In genomic region chr10:99929191-99929590, GRCm38 (mm10) we compare ENCODE assay signal across 25 mouse cellular contexts.
A peak's percentile ranks its signal among the peaks of the same experiment; 100 is the strongest.
DNase-seq lines count a peak whose midpoint lies in the region; ATAC-seq and TF ChIP-seq lines count a peak whose summit lies in the region.
"Had no signal": no experiment of that assay in that cellular context is flagged by ENCODE, and none has a peak within 500 bp of the region (broad histone marks: within the 10 kb centered on the region; RNA-seq: fewer than 3 reads in every experiment).

No protein-coding gene starts in this region.

- H3K4me1 ChIP-seq in liver, adult 2 months (ENCODE audit: control insufficient read depth, insufficient read depth, low read length) = no peaks in the 10 kb centered on the region
- H3K4me1 ChIP-seq in bone marrow macrophage, adult 2 months (ENCODE audit: control insufficient read depth, insufficient read depth, low read length) = peaks cover 28% of the 10 kb centered on the region
- no peaks in the 10 kb centered on the region for H3K4me1 ChIP-seq in midbrain, embryonic 14.5 days (ENCODE audit: control insufficient read depth, insufficient read depth, low read length)
- H3K4me1 ChIP-seq: embryonic facial prominence, embryonic 12.5 days; hindbrain, embryonic 15.5 days had no signal

- intact Hi-C loops in heart, postnatal 14 days (cut with DNase I) = no loop called here

- WGBS in liver, adult 2 months = 89% methylated on average over 6 of the region's 6 CpGs
- WGBS in midbrain, embryonic 14.5 days = 92% methylated on average over 6 of the region's 6 CpGs

- H3K79me2 ChIP-seq in liver, adult 2 months (ENCODE audit: control insufficient read depth, insufficient read depth, low read length) = no peaks in the 10 kb centered on the region

- no peaks in the 10 kb centered on the region for H3K27me3 ChIP-seq in liver, adult 2 months (ENCODE audit: control insufficient read depth, insufficient read depth, low read length)
- H3K27me3 ChIP-seq in midbrain, embryonic 14.5 days (ENCODE audit: control insufficient read depth, insufficient read depth, low read length) = no peaks in the 10 kb centered on the region
- H3K27me3 ChIP-seq: embryonic facial prominence, embryonic 12.5 days; embryonic facial prominence, embryonic 15.5 days; heart, embryonic 15.5 days; hindbrain, embryonic 15.5 days had no signal

- ATAC-seq in granulocyte monocyte progenitor cell, adult 5-6 weeks (replicated peaks; ENCODE audit: poor library complexity, severe bottlenecking) = peak; percentile 93
- ATAC-seq in megakaryocyte progenitor cell, adult 5-6 weeks (replicated peaks; ENCODE audit: poor library complexity) = peak; percentile 83
- ATAC-seq in midbrain, embryonic 14.5 days (ENCODE audit: low FRiP score, low TSS enrichment) = no peak
- ATAC-seq: activated CD4-positive, CD25-positive, alpha-beta regulatory T cell, adult 4 months; forebrain, embryonic 14.5 days; forebrain, postnatal 0 days had no signal

- H3K9me3 ChIP-seq in midbrain, embryonic 14.5 days (ENCODE audit: control insufficient read depth, low read length) = no peaks in the 10 kb centered on the region
- H3K9me3 ChIP-seq: embryonic facial prominence, embryonic 12.5 days; embryonic facial prominence, embryonic 15.5 days; heart, embryonic 15.5 days; hindbrain, embryonic 15.5 days had no signal

- no peak overlapping the region for H3K4me3 ChIP-seq in liver, adult 2 months (ENCODE audit: insufficient read depth, low read depth, low read length)
- H3K4me3 ChIP-seq in bone marrow macrophage, adult 2 months (ENCODE audit: insufficient read depth, low read length) = no peak overlapping the region
- no peak overlapping the region for H3K4me3 ChIP-seq in midbrain, embryonic 14.5 days (replicated peaks; ENCODE audit: low read depth, low read length)
- H3K4me3 ChIP-seq: embryonic facial prominence, embryonic 12.5 days; embryonic facial prominence, embryonic 15.5 days; gastrocnemius, adult 2 months; heart, embryonic 15.5 days; hindbrain, embryonic 15.5 days had no signal

- H3K9ac ChIP-seq in liver, adult 2 months (ENCODE audit: low read depth, low read length) = no peak overlapping the region
- no peak overlapping the region for H3K9ac ChIP-seq in midbrain, embryonic 14.5 days (replicated peaks; ENCODE audit: low read length)
- H3K9ac ChIP-seq: embryonic facial prominence, embryonic 12.5 days; embryonic facial prominence, embryonic 15.5 days; forebrain, postnatal 0 days; heart, embryonic 15.5 days; hindbrain, embryonic 15.5 days had no signal

- peak; percentile 14 for DNase-seq in liver, adult 2 months (ENCODE audit: extremely low read depth, low read depth, low spot score)
- DNase-seq in liver = no peak
- DNase-seq in layer of hippocampus, postnatal 10 days (ENCODE audit: low spot score in 2 of 2) = no peak
- DNase-seq in midbrain, embryonic 14.5 days = no peak
- no peak for DNase-seq in heart, postnatal 14 days
- DNase-seq: adrenal gland, adult 8-10 months; adrenal gland, postnatal 25 days; cerebellum, adult 18-20 months; cerebellum, adult 9-10 months; cerebellum, postnatal 14 days; forebrain, postnatal 0 days; gastrocnemius, adult 2 months; gastrocnemius, postnatal 25 days; heart, postnatal 10 days; heart, postnatal 4 days had no signal

- H3K27ac ChIP-seq in liver, adult 2 months (replicated peaks; ENCODE audit: insufficient read depth, low read depth, low read length) = no peak overlapping the region
- peak overlapping the region; percentile 19; the same call in 1 of the 2 replicates for H3K27ac ChIP-seq in bone marrow macrophage, adult 2 months (ENCODE audit: insufficient read depth, low read depth, low read length)
- no peak overlapping the region for H3K27ac ChIP-seq in midbrain, embryonic 14.5 days (replicated peaks; ENCODE audit: low read depth, low read length)
- H3K27ac ChIP-seq: embryonic facial prominence, embryonic 12.5 days; embryonic facial prominence, embryonic 15.5 days; gastrocnemius, adult 2 months; heart, embryonic 15.5 days; hindbrain, embryonic 15.5 days had no signal

- no peak for TF ChIP-seq CTCF in liver, adult 2 months (IDR thresholded peaks at IDR 0.05; ENCODE audit: low read depth, low read length)
- no peak for TF ChIP-seq CTCF in bone marrow macrophage, adult 2 months (IDR thresholded peaks at IDR 0.05; ENCODE audit: low read depth, low read length)

- H3K4me2 ChIP-seq in midbrain, embryonic 14.5 days (ENCODE audit: low read length) = no peak overlapping the region
- H3K4me2 ChIP-seq: embryonic facial prominence, embryonic 12.5 days; embryonic facial prominence, embryonic 15.5 days; heart, embryonic 11.5 days; heart, embryonic 15.5 days; hindbrain, embryonic 15.5 days had no signal

- H3K36me3 ChIP-seq in liver, adult 2 months (ENCODE audit: control insufficient read depth, insufficient read depth, low read length) = no peaks in the 10 kb centered on the region
- no peaks in the 10 kb centered on the region for H3K36me3 ChIP-seq in midbrain, embryonic 14.5 days (ENCODE audit: control insufficient read depth, insufficient read depth, low read length)
- H3K36me3 ChIP-seq: embryonic facial prominence, embryonic 12.5 days; embryonic facial prominence, embryonic 15.5 days; heart, embryonic 15.5 days; hindbrain, embryonic 15.5 days had no signal

- no peak for TF ChIP-seq POLR2A in liver, adult 2 months (IDR thresholded peaks at IDR 0.05; ENCODE audit: extremely low read depth, insufficient read depth, low read length)
- TF ChIP-seq POLR2A in bone marrow macrophage, adult 2 months (IDR thresholded peaks at IDR 0.05; ENCODE audit: borderline replicate concordance, low read depth, low read length) = no peak
